Mouse (Mus musculus): ENCODE results near the gene Slc38a4. TPM values are rescaled to one million over a fixed set of nuclear protein-coding genes. Genes with fewer than 3 reads are reported as not detected.

Gene Slc38a4
- polyA plus RNA-seq, 1 experiment from 2014 or later, result 4.1 TPM

GRCm38 (mm10) chr15:97077665-97078064 is 21.9 kb upstream of the Slc38a4 start:
- Histone ChIP-seq H3K9me3 (replicated peaks; ENCODE audit: control insufficient read depth, low read length, poor library complexity, severe bottlenecking) (no peaks in the 10 kb centered on the region), H3K27me3 (ENCODE audit: control insufficient read depth, insufficient read depth, low read depth, low read length) (no peaks in the 10 kb centered on the region), H3K9ac (ENCODE audit: low read depth, low read length) (no peak overlapping the region), H3K4me2 (ENCODE audit: low read length) (no peak overlapping the region), H3K27ac (ENCODE audit: low read length) (no peak overlapping the region), H3K4me3 (ENCODE audit: low read depth, low read length) (no peak overlapping the region), H3K4me1 (ENCODE audit: control insufficient read depth, insufficient read depth, low read length) (no peaks in the 10 kb centered on the region), H3K36me3 (ENCODE audit: control insufficient read depth, insufficient read depth, low read length) (no peaks in the 10 kb centered on the region)
- ATAC-seq, result no peak
- WGBS, result 86% methylated on average over 6 of the region's 6 CpGs

- H3K27me3 ChIP-seq (ENCODE audit: control insufficient read depth, insufficient read depth, low read depth, low read length), result no peaks in the 10 kb centered on the region
- no peaks in the 10 kb centered on the region for H3K4me1 ChIP-seq (ENCODE audit: control insufficient read depth, insufficient read depth, low read length)
- no peak overlapping the region for H3K9ac ChIP-seq (ENCODE audit: low read depth, low read length)
- no peaks in the 10 kb centered on the region for H3K9me3 ChIP-seq (replicated peaks; ENCODE audit: control insufficient read depth, low read length, poor library complexity, severe bottlenecking)
- no peak overlapping the region for H3K27ac ChIP-seq (ENCODE audit: low read length)
- no peak overlapping the region for H3K4me3 ChIP-seq (ENCODE audit: low read depth, low read length)
- WGBS, result 71% methylated on average over 3 of the region's 3 CpGs
- ATAC-seq, result no peak
- H3K36me3 ChIP-seq (ENCODE audit: control insufficient read depth, insufficient read depth, low read length), result no peaks in the 10 kb centered on the region
- no peak overlapping the region for H3K4me2 ChIP-seq (ENCODE audit: low read length)
Observed at GRCm38 (mm10) chr15:97076092-97076491, 20.3 kb upstream of the Slc38a4 start.

- H3K9ac ChIP-seq (ENCODE audit: low read depth, low read length), result no peak overlapping the region
- no peaks in the 10 kb centered on the region for H3K27me3 ChIP-seq (ENCODE audit: control insufficient read depth, insufficient read depth, low read depth, low read length)
- H3K4me3 ChIP-seq (ENCODE audit: low read depth, low read length), result no peak overlapping the region
- ATAC-seq, result no peak
- no peaks in the 10 kb centered on the region for H3K4me1 ChIP-seq (ENCODE audit: control insufficient read depth, insufficient read depth, low read length)
- H3K4me2 ChIP-seq (ENCODE audit: low read length), result no peak overlapping the region
- no peak overlapping the region for H3K27ac ChIP-seq (ENCODE audit: low read length)
- H3K9me3 ChIP-seq (replicated peaks; ENCODE audit: control insufficient read depth, low read length, poor library complexity, severe bottlenecking), result no peaks in the 10 kb centered on the region
- 68% methylated on average over 4 of the region's 4 CpGs for WGBS
- no peaks in the 10 kb centered on the region for H3K36me3 ChIP-seq (ENCODE audit: control insufficient read depth, insufficient read depth, low read length)
Observed at GRCm38 (mm10) chr15:97075240-97075639, 19.5 kb upstream of the Slc38a4 start.

- Histone ChIP-seq H3K9me3 (replicated peaks; ENCODE audit: control insufficient read depth, low read length, poor library complexity, severe bottlenecking) (no peaks in the 10 kb centered on the region), H3K27me3 (ENCODE audit: control insufficient read depth, insufficient read depth, low read depth, low read length) (no peaks in the 10 kb centered on the region), H3K9ac (ENCODE audit: low read depth, low read length) (no peak overlapping the region), H3K27ac (ENCODE audit: low read length) (no peak overlapping the region), H3K4me3 (ENCODE audit: low read depth, low read length) (no peak overlapping the region), H3K36me3 (ENCODE audit: control insufficient read depth, insufficient read depth, low read length) (no peaks in the 10 kb centered on the region), H3K4me2 (ENCODE audit: low read length) (no peak overlapping the region), H3K4me1 (ENCODE audit: control insufficient read depth, insufficient read depth, low read length) (no peaks in the 10 kb centered on the region)
- 78% methylated on average over 13 of the region's 13 CpGs for WGBS
- no peak for ATAC-seq
Observed at GRCm38 (mm10) chr15:97072859-97073826, 17.4 kb upstream of the Slc38a4 start.

- no peak for ATAC-seq
- H3K27ac ChIP-seq (ENCODE audit: low read length), result no peak overlapping the region
- WGBS, result 68% methylated on average over 8 of the region's 8 CpGs
Observed at GRCm38 (mm10) chr15:97067340-97068136, 11.8 kb upstream of the Slc38a4 start.

GRCm38 (mm10) chr15:97066937-97067336 is 11.2 kb upstream of the Slc38a4 start:
- H3K9me3 ChIP-seq (replicated peaks; ENCODE audit: control insufficient read depth, low read length, poor library complexity, severe bottlenecking), result no peaks in the 10 kb centered on the region
- 89% methylated on average over 5 of the region's 5 CpGs for WGBS
- ATAC-seq, result no peak

More at GRCm38 (mm10) chr15:97067340-97068136, 11.8 kb upstream of the Slc38a4 start:
- H3K9me3 ChIP-seq (replicated peaks; ENCODE audit: control insufficient read depth, low read length, poor library complexity, severe bottlenecking), result no peaks in the 10 kb centered on the region
- no peaks in the 10 kb centered on the region for H3K4me1 ChIP-seq (ENCODE audit: control insufficient read depth, insufficient read depth, low read length)
- no peak overlapping the region for H3K4me2 ChIP-seq (ENCODE audit: low read length)
- no peaks in the 10 kb centered on the region for H3K36me3 ChIP-seq (ENCODE audit: control insufficient read depth, insufficient read depth, low read length)
- H3K9ac ChIP-seq (ENCODE audit: low read depth, low read length), result no peak overlapping the region
- H3K27me3 ChIP-seq (ENCODE audit: control insufficient read depth, insufficient read depth, low read depth, low read length), result no peaks in the 10 kb centered on the region
- no peak overlapping the region for H3K4me3 ChIP-seq (ENCODE audit: low read depth, low read length)

GRCm38 (mm10) chr15:97063211-97063610 is 7.5 kb upstream of the Slc38a4 start:
- Histone ChIP-seq H3K4me1 (ENCODE audit: control insufficient read depth, insufficient read depth, low read length) (no peaks in the 10 kb centered on the region), H3K4me3 (ENCODE audit: low read depth, low read length) (no peak overlapping the region), H3K27me3 (ENCODE audit: control insufficient read depth, insufficient read depth, low read depth, low read length) (no peaks in the 10 kb centered on the region), H3K9ac (ENCODE audit: low read depth, low read length) (no peak overlapping the region), H3K36me3 (ENCODE audit: control insufficient read depth, insufficient read depth, low read length) (no peaks in the 10 kb centered on the region), H3K27ac (ENCODE audit: low read length) (no peak overlapping the region), H3K9me3 (replicated peaks; ENCODE audit: control insufficient read depth, low read length, poor library complexity, severe bottlenecking) (no peaks in the 10 kb centered on the region), H3K4me2 (ENCODE audit: low read length) (no peak overlapping the region)
- no peak for ATAC-seq
- WGBS, result 94% methylated on average over 5 of the region's 5 CpGs

More at GRCm38 (mm10) chr15:97066937-97067336, 11.2 kb upstream of the Slc38a4 start:
- no peak overlapping the region for H3K4me3 ChIP-seq (ENCODE audit: low read depth, low read length)
- no peak overlapping the region for H3K4me2 ChIP-seq (ENCODE audit: low read length)
- no peaks in the 10 kb centered on the region for H3K4me1 ChIP-seq (ENCODE audit: control insufficient read depth, insufficient read depth, low read length)
- H3K27me3 ChIP-seq (ENCODE audit: control insufficient read depth, insufficient read depth, low read depth, low read length), result no peaks in the 10 kb centered on the region
- H3K9ac ChIP-seq (ENCODE audit: low read depth, low read length), result no peak overlapping the region
- no peaks in the 10 kb centered on the region for H3K36me3 ChIP-seq (ENCODE audit: control insufficient read depth, insufficient read depth, low read length)
- H3K27ac ChIP-seq (ENCODE audit: low read length), result no peak overlapping the region

- Histone ChIP-seq H3K27ac (ENCODE audit: low read length) (no peak overlapping the region), H3K4me1 (ENCODE audit: control insufficient read depth, insufficient read depth, low read length) (no peaks in the 10 kb centered on the region), H3K27me3 (ENCODE audit: control insufficient read depth, insufficient read depth, low read depth, low read length) (no peaks in the 10 kb centered on the region), H3K9me3 (replicated peaks; ENCODE audit: control insufficient read depth, low read length, poor library complexity, severe bottlenecking) (no peaks in the 10 kb centered on the region), H3K4me2 (ENCODE audit: low read length) (no peak overlapping the region), H3K4me3 (ENCODE audit: low read depth, low read length) (no peak overlapping the region), H3K9ac (ENCODE audit: low read depth, low read length) (no peak overlapping the region), H3K36me3 (ENCODE audit: control insufficient read depth, insufficient read depth, low read length) (no peaks in the 10 kb centered on the region)
- 86% methylated on average over 8 of the region's 8 CpGs for WGBS
- ATAC-seq, result no peak
Observed at GRCm38 (mm10) chr15:97060973-97061372, 5.2 kb upstream of the Slc38a4 start.

- WGBS, result 91% methylated on average over 6 of the region's 6 CpGs
- no peaks in the 10 kb centered on the region for H3K4me1 ChIP-seq (ENCODE audit: control insufficient read depth, insufficient read depth, low read length)
- H3K36me3 ChIP-seq (ENCODE audit: control insufficient read depth, insufficient read depth, low read length), result no peaks in the 10 kb centered on the region
- H3K27me3 ChIP-seq (ENCODE audit: control insufficient read depth, insufficient read depth, low read depth, low read length), result no peaks in the 10 kb centered on the region
- no peak overlapping the region for H3K4me3 ChIP-seq (ENCODE audit: low read depth, low read length)
- H3K27ac ChIP-seq (ENCODE audit: low read length), result no peak overlapping the region
- ATAC-seq, result no peak
- no peaks in the 10 kb centered on the region for H3K9me3 ChIP-seq (replicated peaks; ENCODE audit: control insufficient read depth, low read length, poor library complexity, severe bottlenecking)
- no peak overlapping the region for H3K9ac ChIP-seq (ENCODE audit: low read depth, low read length)
- no peak overlapping the region for H3K4me2 ChIP-seq (ENCODE audit: low read length)
Observed at GRCm38 (mm10) chr15:97060571-97060970, 4.8 kb upstream of the Slc38a4 start.

Measured in midbrain, embryonic 16.5 days (tissue).